Mouse (Mus musculus) heart, embryonic 10.5 days (tissue): ENCODE results near the gene Sprr2a2. TPM values are rescaled to one million over a fixed set of nuclear protein-coding genes. Genes with fewer than 3 reads are reported as not detected.
"Not testable (repeated sequence)": the region's sequence is repeated elsewhere in the genome, so short reads cannot be mapped to it uniquely, and the experiment has no call there.

Experiments
- DNase-seq: peaks from one replicate; pipeline ENCODE4 v3.0.0-alpha.2; 2017; ENCODE audit warnings: low spot score
- H3K27ac ChIP-seq: fragments of 300-500 bp; sonication (generic); 2 replicates; pipeline ENCODE4 v1.5.1; 2016; ENCODE audit warnings: mild to moderate bottlenecking
- H3K27me3 ChIP-seq: fragments of 300-500 bp; sonication (generic); 2 replicates; pipeline ENCODE4 v1.6.1; 2016; ENCODE audit warnings: mild to moderate bottlenecking; ENCODE audit not compliant: poor library complexity, insufficient read depth, severe bottlenecking
- H3K36me3 ChIP-seq: fragments of 300-500 bp; sonication (generic); 2 replicates; pipeline ENCODE4 v1.6.1; 2016; ENCODE audit warnings: mild to moderate bottlenecking, moderate library complexity
- H3K4me1 ChIP-seq: fragments of 300-500 bp; sonication (generic); 2 replicates; pipeline ENCODE4 v1.6.1; 2016; ENCODE audit warnings: mild to moderate bottlenecking
- H3K4me3 ChIP-seq: fragments of 300-500 bp; sonication (generic); 2 replicates; pipeline ENCODE4 v1.5.1; 2016; ENCODE audit warnings: mild to moderate bottlenecking, moderate library complexity
- H3K9me3 ChIP-seq: fragments of 300-500 bp; sonication (generic); 2 replicates; pipeline ENCODE4 v1.6.1; 2016; ENCODE audit warnings: mild to moderate bottlenecking, moderate library complexity
- WGBS: fragments of 180-500 bp; shearing (Covaris S2); methylation state at CpG from one replicate; pipeline ENCODE4 v1.1.7; 2016; 5-methylcytosine and 5-hydroxymethylcytosine counted together
- polyA plus RNA-seq: library from polyadenylated mRNA; unstranded; fragments of >200 nt; fragmentation: Nextera tagmentation; extraction: Ambion mirVana; gene quantifications from 2 replicates; pipeline ENCODE4 v1.2.1, GENCODE M21; 2016

Gene Sprr2a2
- polyA plus RNA-seq, 1 experiment from 2014 or later: 0.84 TPM

DNA sequence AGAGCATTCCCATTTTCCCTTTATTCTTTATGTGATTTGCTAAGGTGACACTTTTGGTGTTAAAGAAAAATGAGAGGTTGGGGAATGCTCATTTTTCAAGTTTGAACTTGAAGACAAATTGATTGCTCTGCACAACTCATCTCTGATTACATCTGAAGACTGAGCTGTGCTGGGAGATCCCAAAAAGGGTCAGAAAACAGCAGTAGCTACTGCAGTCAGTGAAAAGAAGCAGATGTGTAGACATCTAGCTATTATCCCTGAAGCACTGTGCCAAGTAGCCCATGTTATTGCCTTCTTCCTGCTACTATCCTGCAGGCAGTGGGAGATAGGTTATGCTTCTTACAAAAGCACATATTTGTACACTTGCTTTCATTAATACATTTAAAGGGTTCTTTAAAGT is 29.1 kb downstream of the Sprr2a2 start:
- not testable (repeated sequence) for DNase-seq, H3K27me3 ChIP-seq, H3K36me3 ChIP-seq, H3K4me1 ChIP-seq, H3K4me3 ChIP-seq, H3K9me3 ChIP-seq, H3K27ac ChIP-seq

DNA sequence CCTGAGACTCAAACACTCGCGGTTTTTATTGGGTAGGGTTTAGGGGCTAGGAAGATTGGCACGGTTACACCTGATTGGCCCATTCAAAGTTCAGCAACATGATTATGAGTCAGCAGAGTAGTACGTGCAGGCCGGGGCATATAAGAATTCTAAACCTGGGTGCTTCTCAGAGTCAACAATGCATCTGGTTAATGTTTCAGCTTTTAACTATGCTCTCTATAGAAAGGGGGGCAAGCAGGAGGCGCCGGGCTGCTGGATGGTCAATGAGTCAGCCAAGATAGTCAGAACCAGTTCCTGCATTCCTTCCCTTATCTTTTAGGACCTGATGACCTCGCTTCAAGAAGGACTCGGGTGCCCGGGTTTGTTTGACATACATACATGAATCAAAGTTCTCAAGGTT is 30.5 kb downstream of the Sprr2a2 start:
- not testable (repeated sequence) for H3K27ac ChIP-seq, H3K36me3 ChIP-seq, DNase-seq, H3K4me3 ChIP-seq, H3K9me3 ChIP-seq, H3K27me3 ChIP-seq, H3K4me1 ChIP-seq
- no CpG with 5 or more reads among the region's 10 CpGs for WGBS

DNA sequence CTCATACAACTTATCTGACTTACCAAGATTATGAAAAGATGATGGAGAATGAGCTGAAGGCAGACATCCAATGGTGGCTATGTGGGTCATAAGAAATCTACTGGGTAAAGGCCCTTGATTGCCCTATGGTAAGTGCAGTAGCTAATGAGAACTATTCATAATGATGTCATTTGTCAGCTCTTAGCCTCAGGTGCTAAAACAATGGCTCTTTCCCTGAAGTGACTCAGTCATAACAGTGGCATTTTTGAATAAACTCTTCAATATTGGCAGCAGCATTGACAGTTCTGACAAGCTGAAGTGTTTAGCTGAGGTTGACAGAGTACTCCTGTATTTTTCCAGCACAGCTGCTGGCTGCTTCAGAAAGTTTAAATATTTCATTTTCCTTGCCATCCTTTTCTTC is 32.8 kb downstream of the Sprr2a2 start:
- H3K4me1 ChIP-seq: not testable (repeated sequence)

DNA sequence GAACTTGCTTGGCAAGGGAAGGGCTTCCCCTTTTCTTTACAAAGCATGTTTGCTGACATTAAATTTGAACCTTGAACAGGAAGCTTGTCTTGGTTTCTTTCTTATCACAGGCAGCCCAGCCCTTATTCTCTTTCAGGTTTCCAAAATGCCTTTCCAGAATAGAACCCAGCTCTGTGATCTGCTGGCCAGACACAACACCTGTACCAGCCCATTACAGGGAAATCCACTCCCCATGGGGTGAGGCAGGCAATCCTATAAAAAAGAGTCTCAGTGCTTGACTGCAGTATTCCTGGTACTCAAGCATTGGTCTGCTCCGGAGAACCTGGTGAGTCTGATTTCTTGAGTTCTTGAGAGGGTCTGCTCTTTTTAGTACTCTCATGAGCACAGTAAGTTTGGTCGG is 34.7 kb downstream of the Sprr2a2 start:
- not testable (repeated sequence) for H3K27me3 ChIP-seq, H3K27ac ChIP-seq, H3K4me3 ChIP-seq, H3K4me1 ChIP-seq, H3K9me3 ChIP-seq, H3K36me3 ChIP-seq, DNase-seq
- WGBS: 90% methylated on average over 1 of the region's 2 CpGs

More for the DNA sequence above, 32.8 kb downstream of the Sprr2a2 start:
- not testable (repeated sequence) for H3K4me3 ChIP-seq, H3K9me3 ChIP-seq, H3K27ac ChIP-seq, H3K36me3 ChIP-seq, DNase-seq, H3K27me3 ChIP-seq

DNA sequence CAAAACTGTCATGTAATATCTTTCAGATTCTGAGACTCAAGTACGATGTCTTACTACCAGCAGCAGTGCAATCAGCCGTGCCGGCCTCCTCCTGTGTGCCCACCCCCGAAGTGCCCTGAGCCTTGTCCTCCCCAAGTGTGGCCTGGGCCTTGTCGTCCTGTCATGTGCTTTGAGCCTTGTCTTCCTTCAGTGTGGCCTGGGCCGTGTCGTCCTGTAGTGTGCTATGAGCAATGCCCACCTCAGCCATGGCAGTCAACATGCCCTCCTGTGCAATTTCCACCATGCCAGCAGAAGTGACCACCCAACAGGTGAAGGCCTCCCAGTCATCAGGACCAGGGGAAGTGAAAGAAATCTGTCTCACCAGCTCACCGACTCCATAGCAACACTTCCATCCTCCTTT is 38.1 kb downstream of the Sprr2a2 start:
- H3K4me1 ChIP-seq, H3K36me3 ChIP-seq, H3K27me3 ChIP-seq, DNase-seq, H3K27ac ChIP-seq, H3K9me3 ChIP-seq, H3K4me3 ChIP-seq: not testable (repeated sequence)
- WGBS: no CpG with 5 or more reads among the region's 8 CpGs

DNA sequence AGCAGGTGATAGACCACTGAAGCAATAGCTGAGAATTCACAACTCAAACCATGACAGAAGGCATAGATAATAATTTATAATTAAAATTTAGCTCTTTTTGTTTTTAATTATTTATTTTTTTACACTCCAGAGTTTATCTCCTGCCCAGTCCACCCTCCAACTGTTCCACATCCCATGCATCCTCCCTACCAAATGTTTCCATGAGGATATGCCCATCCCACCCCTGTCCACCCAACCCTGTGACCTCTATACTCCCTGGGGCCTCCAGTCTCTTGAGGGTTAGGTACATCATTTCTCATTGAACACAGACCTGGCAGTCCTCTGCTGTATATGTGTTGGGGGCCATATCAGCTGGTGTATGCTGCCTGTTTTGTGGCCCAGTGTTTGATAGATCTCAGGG is 42.8 kb downstream of the Sprr2a2 start:
- H3K9me3 ChIP-seq, H3K4me1 ChIP-seq, H3K27me3 ChIP-seq, DNase-seq, H3K4me3 ChIP-seq, H3K27ac ChIP-seq, H3K36me3 ChIP-seq: not testable (repeated sequence)

DNA sequence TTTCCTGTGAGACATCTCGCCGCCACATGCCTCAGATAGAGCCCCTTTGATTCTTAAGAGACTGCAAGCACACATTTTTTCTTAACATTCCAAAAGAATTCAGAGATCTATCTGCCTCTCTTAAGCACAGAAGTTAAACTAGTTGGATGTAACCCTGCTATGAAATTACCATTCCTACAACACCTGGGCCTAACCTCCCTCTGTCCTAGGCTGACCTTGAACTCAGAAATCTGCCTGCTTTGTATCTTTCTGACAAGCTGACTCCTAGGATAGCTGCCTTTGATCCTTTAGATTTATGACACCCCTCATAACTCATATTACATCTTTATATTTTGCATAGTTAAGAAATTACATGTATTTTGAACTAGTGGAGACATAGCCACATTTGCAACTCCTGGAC is 47.7 kb downstream of the Sprr2a2 start:
- not testable (repeated sequence) for H3K9me3 ChIP-seq, H3K4me3 ChIP-seq, H3K27me3 ChIP-seq, H3K4me1 ChIP-seq, DNase-seq, H3K27ac ChIP-seq, H3K36me3 ChIP-seq
- WGBS: no CpG with 5 or more reads among the region's 2 CpGs

DNA sequence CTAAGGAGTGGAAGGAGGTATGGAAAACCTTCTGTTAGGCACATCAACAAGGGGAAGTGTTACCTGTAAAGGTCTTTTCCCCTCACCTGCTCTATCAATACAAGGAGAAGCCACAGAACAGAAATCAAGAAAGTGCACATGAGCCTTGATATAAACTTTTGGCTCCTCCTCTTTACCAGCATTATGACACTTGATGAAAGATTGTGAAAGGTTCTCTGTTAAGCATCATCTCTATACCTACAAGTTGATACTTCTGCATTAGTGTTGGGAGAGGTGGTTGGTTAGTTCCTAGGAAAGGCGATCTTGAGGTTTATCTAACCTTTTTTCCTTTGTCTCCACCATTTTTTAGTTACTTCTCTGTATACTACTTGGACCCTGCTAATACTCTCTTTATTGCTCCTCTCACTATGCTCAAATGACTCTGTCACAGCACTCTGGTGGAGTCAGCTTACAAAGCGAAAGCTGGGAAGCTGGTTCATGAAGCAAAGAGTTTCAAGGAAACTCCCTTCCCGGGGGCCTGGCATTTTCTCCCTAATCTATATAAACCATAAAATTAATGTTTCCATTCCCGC is 55.8 kb downstream of the Sprr2a2 start:
- no CpG with 5 or more reads among the region's 4 CpGs for WGBS
- not testable (repeated sequence) for DNase-seq, H3K9me3 ChIP-seq, H3K4me3 ChIP-seq, H3K4me1 ChIP-seq, H3K27me3 ChIP-seq, H3K36me3 ChIP-seq, H3K27ac ChIP-seq

DNA sequence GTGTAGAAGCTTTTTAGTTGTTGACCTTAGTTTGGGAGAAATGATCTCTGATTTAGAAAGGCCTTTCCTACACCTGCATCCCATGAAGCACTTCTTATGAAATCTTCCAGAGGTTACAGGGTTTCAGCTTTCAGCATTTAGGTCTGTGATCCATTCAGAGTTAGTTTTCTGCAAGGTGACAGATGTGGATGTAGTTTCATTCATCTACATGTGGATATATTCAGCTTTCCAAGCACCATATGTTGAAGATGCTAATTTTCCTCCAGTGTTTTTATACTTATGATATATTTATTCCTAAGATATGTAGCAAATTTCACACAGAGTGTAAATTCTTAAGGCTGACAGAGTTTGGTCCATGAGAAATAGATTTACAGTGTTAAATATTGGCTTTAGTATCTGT is 57.8 kb downstream of the Sprr2a2 start:
- DNase-seq, H3K27ac ChIP-seq, H3K4me3 ChIP-seq, H3K4me1 ChIP-seq, H3K27me3 ChIP-seq, H3K9me3 ChIP-seq, H3K36me3 ChIP-seq: not testable (repeated sequence)

DNA sequence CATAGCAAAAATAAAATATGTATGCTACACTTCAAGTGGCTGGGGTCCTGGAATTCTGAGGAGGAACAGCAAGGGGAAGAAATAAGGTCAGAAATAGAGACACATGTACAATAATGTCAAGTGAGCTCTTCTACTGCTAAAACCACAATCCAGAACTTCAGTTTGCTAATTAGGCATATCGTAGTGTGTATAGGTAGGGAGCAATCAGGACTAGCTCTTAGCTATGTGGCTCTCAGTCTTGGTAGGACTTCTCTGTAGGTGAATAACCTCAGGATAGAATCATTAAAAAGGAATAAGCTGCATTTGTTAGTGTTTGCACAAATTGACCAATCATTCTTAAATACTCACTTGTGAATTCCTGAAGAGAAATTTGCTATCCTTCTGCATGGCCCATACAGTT is 58.3 kb downstream of the Sprr2a2 start:
- not testable (repeated sequence) for H3K36me3 ChIP-seq, H3K27ac ChIP-seq, H3K4me1 ChIP-seq, DNase-seq, H3K4me3 ChIP-seq, H3K9me3 ChIP-seq, H3K27me3 ChIP-seq
- no CpG with 5 or more reads among the region's 1 CpGs for WGBS

DNA sequence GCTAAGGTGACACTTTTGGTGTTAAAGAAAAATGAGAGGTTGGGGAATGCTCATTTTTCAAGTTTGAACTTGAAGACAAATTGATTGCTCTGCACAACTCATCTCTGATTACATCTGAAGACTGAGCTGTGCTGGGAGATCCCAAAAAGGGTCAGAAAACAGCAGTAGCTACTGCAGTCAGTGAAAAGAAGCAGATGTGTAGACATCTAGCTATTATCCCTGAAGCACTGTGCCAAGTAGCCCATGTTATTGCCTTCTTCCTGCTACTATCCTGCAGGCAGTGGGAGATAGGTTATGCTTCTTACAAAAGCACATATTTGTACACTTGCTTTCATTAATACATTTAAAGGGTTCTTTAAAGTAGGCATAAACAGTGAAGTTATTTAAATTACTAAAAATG is 63.9 kb downstream of the Sprr2a2 start:
- not testable (repeated sequence) for DNase-seq, H3K27me3 ChIP-seq, H3K4me3 ChIP-seq, H3K9me3 ChIP-seq, H3K36me3 ChIP-seq, H3K4me1 ChIP-seq, H3K27ac ChIP-seq

DNA sequence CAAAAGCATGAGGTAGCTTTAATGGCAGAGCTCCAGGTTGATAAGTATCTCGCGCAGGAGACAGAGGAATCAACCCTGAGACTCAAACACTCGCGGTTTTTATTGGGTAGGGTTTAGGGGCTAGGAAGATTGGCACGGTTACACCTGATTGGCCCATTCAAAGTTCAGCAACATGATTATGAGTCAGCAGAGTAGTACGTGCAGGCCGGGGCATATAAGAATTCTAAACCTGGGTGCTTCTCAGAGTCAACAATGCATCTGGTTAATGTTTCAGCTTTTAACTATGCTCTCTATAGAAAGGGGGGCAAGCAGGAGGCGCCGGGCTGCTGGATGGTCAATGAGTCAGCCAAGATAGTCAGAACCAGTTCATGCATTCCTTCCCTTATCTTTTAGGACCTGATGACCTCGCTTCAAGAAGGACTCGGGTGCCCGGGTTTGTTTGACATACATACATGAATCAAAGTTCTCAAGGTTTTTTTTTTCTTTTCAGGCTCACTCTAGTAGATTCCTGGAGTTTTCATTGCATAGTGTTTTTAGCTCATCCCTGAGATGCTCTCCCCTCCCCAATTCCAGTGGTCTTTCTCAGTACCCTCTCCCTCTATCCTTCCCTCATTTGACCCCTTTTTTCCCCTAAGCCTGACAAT is 65.4 kb downstream of the Sprr2a2 start:
- WGBS: 25% methylated on average over 5 of the region's 12 CpGs

DNA sequence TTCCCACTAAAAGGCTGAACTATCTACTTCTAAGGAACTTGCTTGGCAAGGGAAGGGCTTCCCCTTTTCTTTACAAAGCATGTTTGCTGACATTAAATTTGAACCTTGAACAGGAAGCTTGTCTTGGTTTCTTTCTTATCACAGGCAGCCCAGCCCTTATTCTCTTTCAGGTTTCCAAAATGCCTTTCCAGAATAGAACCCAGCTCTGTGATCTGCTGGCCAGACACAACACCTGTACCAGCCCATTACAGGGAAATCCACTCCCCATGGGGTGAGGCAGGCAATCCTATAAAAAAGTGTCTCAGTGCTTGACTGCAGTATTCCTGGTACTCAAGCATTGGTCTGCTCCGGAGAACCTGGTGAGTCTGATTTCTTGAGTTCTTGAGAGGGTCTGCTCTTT is 69.4 kb downstream of the Sprr2a2 start, which contains the start of gene Sprr2a3:
Gene Sprr2a3 (plus strand): TSS at position 317 of the 400 bp plus-strand sequence.
- not testable (repeated sequence) for H3K27ac ChIP-seq, H3K4me3 ChIP-seq, H3K4me1 ChIP-seq, H3K9me3 ChIP-seq, H3K27me3 ChIP-seq, H3K36me3 ChIP-seq, DNase-seq
- WGBS: 90% methylated on average over 1 of the region's 1 CpGs

More for the DNA sequence above, 65.4 kb downstream of the Sprr2a2 start:
- DNase-seq, H3K27ac ChIP-seq, H3K4me1 ChIP-seq, H3K36me3 ChIP-seq, H3K27me3 ChIP-seq, H3K9me3 ChIP-seq, H3K4me3 ChIP-seq: not testable (repeated sequence)

DNA sequence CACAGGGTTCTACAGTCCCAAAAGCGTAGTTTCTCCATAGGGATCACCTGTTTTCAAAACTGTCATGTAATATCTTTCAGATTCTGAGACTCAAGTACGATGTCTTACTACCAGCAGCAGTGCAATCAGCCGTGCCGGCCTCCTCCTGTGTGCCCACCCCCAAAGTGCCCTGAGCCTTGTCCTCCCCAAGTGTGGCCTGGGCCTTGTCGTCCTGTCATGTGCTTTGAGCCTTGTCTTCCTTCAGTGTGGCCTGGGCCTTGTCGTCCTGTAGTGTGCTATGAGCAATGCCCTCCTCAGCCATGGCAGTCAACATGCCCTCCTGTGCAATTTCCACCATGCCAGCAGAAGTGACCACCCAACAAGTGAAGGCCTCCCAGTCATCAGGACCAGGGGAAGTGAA is 72.8 kb downstream of the Sprr2a2 start:
- H3K9me3 ChIP-seq: not testable (repeated sequence)
- WGBS: 67% methylated on average over 5 of the region's 6 CpGs

More for the DNA sequence above, 72.8 kb downstream of the Sprr2a2 start:
- not testable (repeated sequence) for DNase-seq, H3K4me3 ChIP-seq, H3K27ac ChIP-seq, H3K36me3 ChIP-seq, H3K4me1 ChIP-seq, H3K27me3 ChIP-seq
